Mouse (Mus musculus): ENCODE data around the gene Cuedc1. TPM values are rescaled to one million over a fixed set of nuclear protein-coding genes. Genes with fewer than 3 reads are reported as not detected.
"Not testable (repeated sequence)": the region's sequence is repeated elsewhere in the genome, so short reads cannot be mapped to it uniquely, and the experiment has no call there.

Cuedc1 gene
- polyA plus RNA-seq, 1 experiment: 346 TPM

- Histone ChIP-seq H3K9me3 (no peaks in the 10 kb centered on the region), H3K4me1 (peaks cover 77% of the 10 kb centered on the region), H3K4me3 (replicated peaks) (peak overlapping the region; percentile 81), H3K36me3 (replicated peaks; ENCODE audit: low read length) (peaks cover 94% of the 10 kb centered on the region), H3K27me3 (replicated peaks) (no peaks in the 10 kb centered on the region)
- no peak for TF ChIP-seq GATA1 (IDR thresholded peaks at IDR 0.05; ENCODE audit: borderline replicate concordance, low read length)
- no peak for TF ChIP-seq FLI1 (IDR thresholded peaks at IDR 0.05; ENCODE audit: low read length)
Measured at GRCm38 (mm10) chr11:88187417-88188133, 89.7 kb downstream of the Cuedc1 start.

DNA sequence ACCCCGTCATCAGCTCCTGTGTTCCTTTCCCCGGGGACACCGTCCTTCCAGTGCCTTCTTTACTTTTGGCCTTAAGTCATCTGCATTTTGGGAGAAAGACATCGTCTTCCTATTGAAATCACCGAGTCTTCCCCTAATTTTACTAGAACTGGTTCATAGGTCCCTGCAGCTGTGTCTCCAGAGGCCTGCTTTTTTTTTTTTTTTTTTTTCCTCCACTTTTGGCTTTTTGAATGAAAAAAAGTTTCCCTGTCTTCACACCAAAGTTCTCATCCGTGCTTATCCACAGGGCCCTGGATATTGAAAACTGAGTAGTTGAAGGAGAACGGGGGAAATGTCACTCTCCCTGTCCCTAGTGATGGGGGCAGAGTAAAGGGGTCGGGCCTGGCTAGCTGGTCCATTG, 90.4 kb downstream of the Cuedc1 start:
- Histone ChIP-seq H3K9me3 (no peaks in the 10 kb centered on the region), H3K27me3 (replicated peaks) (no peaks in the 10 kb centered on the region), H3K36me3 (replicated peaks; ENCODE audit: low read length) (peaks cover 94% of the 10 kb centered on the region), H3K4me1 (peaks cover 72% of the 10 kb centered on the region), H3K4me3 (replicated peaks) (peak overlapping the region; percentile 81)
- TF ChIP-seq GATA1 (IDR thresholded peaks at IDR 0.05; ENCODE audit: borderline replicate concordance, low read length) (no peak), FLI1 (IDR thresholded peaks at IDR 0.05; ENCODE audit: low read length) (no peak)

- Histone ChIP-seq H3K36me3 (replicated peaks; ENCODE audit: low read length) (peaks cover 94% of the 10 kb centered on the region), H3K27me3 (replicated peaks) (no peaks in the 10 kb centered on the region), H3K4me1 (peaks cover 72% of the 10 kb centered on the region), H3K4me3 (replicated peaks) (no peak overlapping the region), H3K9me3 (no peaks in the 10 kb centered on the region)
- TF ChIP-seq GATA1 (IDR thresholded peaks at IDR 0.05; ENCODE audit: borderline replicate concordance, low read length) (no peak), FLI1 (IDR thresholded peaks at IDR 0.05; ENCODE audit: low read length) (no peak)
Measured at GRCm38 (mm10) chr11:88188635-88189034, 90.8 kb downstream of the Cuedc1 start.

GRCm38 (mm10) chr11:88192595-88192994, 94.7 kb downstream of the Cuedc1 start:
- no peak for TF ChIP-seq GATA1 (IDR thresholded peaks at IDR 0.05; ENCODE audit: borderline replicate concordance, low read length)
- TF ChIP-seq FLI1 (IDR thresholded peaks at IDR 0.05; ENCODE audit: low read length): no peak
- Histone ChIP-seq H3K9me3 (no peaks in the 10 kb centered on the region), H3K4me3 (replicated peaks) (no peak overlapping the region), H3K4me1 (peaks cover 70% of the 10 kb centered on the region), H3K36me3 (replicated peaks; ENCODE audit: low read length) (peaks cover 75% of the 10 kb centered on the region), H3K27me3 (replicated peaks) (no peaks in the 10 kb centered on the region)

GRCm38 (mm10) chr11:88193098-88193823, 95.4 kb downstream of the Cuedc1 start:
- TF ChIP-seq FLI1 (IDR thresholded peaks at IDR 0.05; ENCODE audit: low read length): no peak
- TF ChIP-seq GATA1 (IDR thresholded peaks at IDR 0.05; ENCODE audit: borderline replicate concordance, low read length): no peak
- peaks cover 68% of the 10 kb centered on the region for H3K36me3 ChIP-seq (replicated peaks; ENCODE audit: low read length)
- peaks cover 70% of the 10 kb centered on the region for H3K4me1 ChIP-seq
- H3K9me3 ChIP-seq: no peaks in the 10 kb centered on the region
- H3K27me3 ChIP-seq (replicated peaks): no peaks in the 10 kb centered on the region
- H3K4me3 ChIP-seq (replicated peaks): no peak overlapping the region

DNA sequence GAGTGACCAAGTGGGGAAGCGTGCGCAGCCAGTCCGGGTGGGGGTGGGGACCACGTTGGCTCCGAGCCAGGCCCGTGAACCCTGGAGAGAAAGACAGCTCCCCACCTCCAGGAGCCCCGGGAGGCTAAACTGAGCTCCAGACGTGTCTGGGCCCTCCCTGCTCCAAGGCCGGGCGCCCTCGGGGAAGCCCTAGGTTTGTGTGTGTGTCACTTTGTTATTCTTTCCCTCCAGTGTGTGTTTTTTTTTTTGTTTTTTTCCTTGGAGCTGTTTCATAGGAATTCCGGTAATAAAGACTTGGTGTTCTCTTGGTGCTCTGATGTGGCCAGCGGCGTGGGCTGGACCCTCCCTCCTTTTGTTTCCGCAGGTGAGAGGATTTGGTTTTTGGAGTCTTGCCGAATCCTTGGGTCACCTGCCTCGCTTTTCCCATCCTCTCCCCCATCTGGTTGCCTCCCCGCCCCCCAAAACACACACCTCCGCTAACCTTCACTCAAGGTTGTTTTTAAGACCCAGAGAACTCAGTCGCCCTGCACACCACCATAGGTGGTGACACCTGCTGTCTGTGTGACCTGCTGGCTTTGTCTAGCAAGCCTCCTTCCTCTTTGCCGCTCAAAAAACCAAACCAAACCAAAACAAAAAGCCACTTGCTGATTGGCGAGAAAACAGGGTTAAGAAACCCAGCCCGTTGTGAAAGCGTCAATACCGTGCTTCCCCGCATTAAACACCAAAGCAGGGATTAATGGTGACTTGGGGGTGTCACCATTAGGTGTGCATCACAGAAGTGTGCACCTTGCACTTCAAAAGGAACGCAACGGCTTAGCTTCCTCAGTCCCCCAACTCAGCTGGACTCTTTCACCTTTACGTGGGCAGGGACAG, 96.2 kb downstream of the Cuedc1 start:
- TF ChIP-seq FLI1 (IDR thresholded peaks at IDR 0.05; ENCODE audit: low read length) (no peak), GATA1 (IDR thresholded peaks at IDR 0.05; ENCODE audit: borderline replicate concordance, low read length) (no peak)
- H3K4me1 ChIP-seq: peaks cover 70% of the 10 kb centered on the region
- H3K9me3 ChIP-seq: no peaks in the 10 kb centered on the region
- no peaks in the 10 kb centered on the region for H3K27me3 ChIP-seq (replicated peaks)
- H3K36me3 ChIP-seq (replicated peaks; ENCODE audit: low read length): peaks cover 60% of the 10 kb centered on the region
- H3K4me3 ChIP-seq (replicated peaks): no peak overlapping the region

DNA sequence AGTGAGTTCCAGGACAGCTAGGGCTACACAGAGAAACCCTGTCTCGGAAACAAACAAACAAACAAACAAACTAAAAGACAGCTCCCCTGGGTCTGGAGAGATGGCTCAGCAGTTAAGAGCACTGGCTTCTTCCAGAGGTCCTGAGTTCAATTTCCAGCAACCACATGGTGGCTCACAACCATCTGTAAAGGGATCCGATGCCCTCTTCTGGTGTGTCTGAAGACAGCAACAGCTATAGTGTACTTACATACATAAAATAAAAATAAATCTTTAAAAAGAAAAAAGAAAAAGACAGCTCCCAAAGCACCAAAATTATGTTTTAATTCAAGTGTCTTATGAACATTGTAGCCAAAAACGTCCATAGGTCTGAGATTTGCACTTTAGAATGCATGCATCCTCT, 97.8 kb downstream of the Cuedc1 start:
- not testable (repeated sequence) for H3K9me3 ChIP-seq; H3K4me3 ChIP-seq (replicated peaks); H3K27me3 ChIP-seq (replicated peaks)
- Histone ChIP-seq H3K36me3 (replicated peaks; ENCODE audit: low read length) (peaks cover 46% of the 10 kb centered on the region), H3K4me1 (peaks cover 79% of the 10 kb centered on the region)

GRCm38 (mm10) chr11:88197153-88197576, 99.3 kb downstream of the Cuedc1 start:
- Histone ChIP-seq H3K4me1 (peaks cover 83% of the 10 kb centered on the region), H3K9me3 (no peaks in the 10 kb centered on the region), H3K27me3 (replicated peaks) (no peaks in the 10 kb centered on the region), H3K36me3 (replicated peaks; ENCODE audit: low read length) (peaks cover 32% of the 10 kb centered on the region), H3K4me3 (replicated peaks) (no peak overlapping the region)
- TF ChIP-seq GATA1 (IDR thresholded peaks at IDR 0.05; ENCODE audit: borderline replicate concordance, low read length): no peak
- TF ChIP-seq FLI1 (IDR thresholded peaks at IDR 0.05; ENCODE audit: low read length): no peak

- peaks cover 21% of the 10 kb centered on the region for H3K36me3 ChIP-seq (replicated peaks; ENCODE audit: low read length)
- H3K4me3 ChIP-seq (replicated peaks): no peak overlapping the region
- H3K4me1 ChIP-seq: peaks cover 85% of the 10 kb centered on the region
- TF ChIP-seq FLI1 (IDR thresholded peaks at IDR 0.05; ENCODE audit: low read length) (no peak), GATA1 (IDR thresholded peaks at IDR 0.05; ENCODE audit: borderline replicate concordance, low read length) (no peak)
- no peaks in the 10 kb centered on the region for H3K9me3 ChIP-seq
- H3K27me3 ChIP-seq (replicated peaks): no peaks in the 10 kb centered on the region
Measured at GRCm38 (mm10) chr11:88198223-88198622, 100.4 kb downstream of the Cuedc1 start.
